Mouse (Mus musculus): ENCODE measurements at regions not wholly inside any gene's neighbourhood (a gene's known extent, or its start where the extent isn't known, plus 50 kb on each side); places are given as distances from the start of the nearest gene placed in this dataset.

DNA sequence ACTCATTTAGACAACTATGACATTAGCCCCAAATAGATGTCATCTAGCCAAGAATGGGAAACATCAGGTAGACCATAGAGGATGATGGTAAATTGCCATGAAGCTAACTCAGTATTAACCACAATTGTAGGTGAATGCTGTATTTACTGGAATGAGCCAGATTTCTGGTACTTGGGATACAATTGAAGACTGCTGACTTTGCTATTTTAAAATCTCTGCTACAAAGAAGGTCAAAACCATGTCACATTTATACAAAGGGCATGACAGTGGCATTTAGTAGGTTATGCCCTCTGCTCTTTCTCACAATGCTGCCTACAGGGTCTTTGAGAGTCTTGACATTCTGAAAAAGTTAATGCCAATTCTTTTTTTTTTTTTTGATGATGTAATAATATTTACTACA lies 178.8 kb upstream of the 4930583I09Rik start:
- no peak for DNase-seq (ENCODE audit: low spot score)

DNA sequence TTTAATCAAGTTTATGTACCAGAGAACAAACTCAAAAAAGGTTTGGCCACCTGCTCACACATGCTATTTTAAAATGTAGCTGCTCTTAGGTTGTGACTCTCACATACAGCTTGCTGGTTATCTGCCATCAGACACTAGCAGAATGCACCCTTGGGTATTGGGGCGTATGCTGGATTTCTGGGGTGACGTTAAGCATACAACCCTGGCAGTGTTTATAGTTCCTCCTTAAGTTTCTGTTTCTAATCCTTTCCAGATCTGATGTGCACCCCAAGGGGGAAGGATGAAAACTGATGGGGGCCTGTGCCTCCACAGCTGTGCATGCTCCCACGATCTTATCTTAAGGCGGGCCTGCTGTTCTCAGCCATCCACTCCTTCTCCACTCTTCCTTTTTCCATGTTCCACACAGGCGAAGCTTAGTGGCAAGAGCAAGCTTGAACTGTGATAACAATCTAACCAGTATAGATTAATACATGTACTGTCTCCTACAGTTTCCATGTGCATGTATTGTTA lies 164.8 kb upstream of the 4930583I09Rik start:
- DNase-seq (ENCODE audit: low spot score), result no peak

DNA sequence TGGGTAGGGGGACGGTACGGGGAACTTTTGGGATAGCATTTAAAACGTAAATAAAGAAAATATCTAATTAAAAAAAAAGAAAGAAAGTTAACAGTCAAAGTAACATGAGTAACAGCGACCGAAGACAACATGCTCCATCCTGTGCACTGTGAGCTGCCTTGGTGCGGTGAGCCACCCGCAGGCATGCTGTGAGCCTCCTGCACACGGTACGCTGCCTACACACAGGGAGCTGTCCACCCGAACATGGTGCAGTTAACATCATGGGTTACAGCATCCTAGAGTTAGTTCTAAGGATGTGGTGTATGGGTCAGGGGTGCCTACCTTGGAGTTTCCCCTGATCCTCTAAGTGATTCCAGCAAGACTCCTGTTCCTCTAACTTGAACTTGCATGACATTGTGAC lies 158.6 kb upstream of the 4930583I09Rik start:
- no peak for DNase-seq (ENCODE audit: low spot score)

DNA sequence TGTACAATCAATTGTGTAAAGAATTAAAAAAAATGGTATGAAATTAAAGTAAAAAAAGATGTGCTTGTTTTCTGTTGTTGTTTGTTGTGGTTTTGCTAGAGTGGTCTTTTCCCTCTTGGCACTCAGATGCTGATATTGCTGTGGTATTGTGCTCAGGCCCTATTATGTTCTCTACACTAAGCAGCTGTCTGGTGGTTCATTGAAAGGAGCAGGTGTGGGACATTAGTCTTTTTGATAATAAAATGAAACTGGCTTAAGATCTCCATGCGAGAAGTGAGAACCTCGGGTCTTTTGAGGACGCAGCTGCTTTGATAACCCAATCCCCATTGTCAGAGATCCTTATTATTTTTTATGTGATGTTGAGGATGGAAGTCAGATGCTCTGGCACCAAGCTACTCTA lies 155.4 kb upstream of the 4930583I09Rik start:
- no peak for DNase-seq (ENCODE audit: low spot score)

DNA sequence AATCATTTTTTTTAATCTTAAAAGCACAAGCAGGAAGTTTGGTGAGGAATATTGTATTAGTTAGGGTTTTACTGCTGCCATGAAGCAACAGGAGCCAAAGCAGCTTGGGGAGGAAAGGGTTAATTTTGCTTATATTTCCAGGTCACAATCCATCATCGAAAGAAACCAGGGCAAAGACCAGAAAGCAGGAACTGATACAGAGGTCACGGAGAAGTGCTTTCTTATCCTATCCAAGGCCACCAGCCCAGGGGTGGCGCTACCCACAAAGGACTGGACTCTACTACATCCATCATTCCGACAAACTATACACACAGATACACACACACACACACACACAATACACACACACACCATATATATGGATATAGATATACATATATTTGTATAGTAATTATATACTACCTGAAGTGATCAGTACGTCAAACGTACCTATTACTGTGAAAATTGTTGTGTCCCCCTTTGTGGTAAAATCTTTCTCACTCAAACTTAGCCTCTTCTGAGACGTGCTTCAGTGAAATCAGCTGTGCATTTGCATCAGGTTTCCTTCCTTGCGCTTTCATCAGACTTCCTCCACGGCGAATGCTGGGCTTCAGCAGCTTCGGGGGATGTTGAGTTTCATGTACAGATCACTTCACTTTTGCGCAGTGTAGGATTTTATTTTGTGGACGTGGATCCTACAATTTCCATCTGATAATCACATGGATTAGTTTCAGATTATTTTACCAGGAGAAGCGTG lies 148.6 kb upstream of the 4930583I09Rik start:
- no peak for DNase-seq (ENCODE audit: low spot score)

DNA sequence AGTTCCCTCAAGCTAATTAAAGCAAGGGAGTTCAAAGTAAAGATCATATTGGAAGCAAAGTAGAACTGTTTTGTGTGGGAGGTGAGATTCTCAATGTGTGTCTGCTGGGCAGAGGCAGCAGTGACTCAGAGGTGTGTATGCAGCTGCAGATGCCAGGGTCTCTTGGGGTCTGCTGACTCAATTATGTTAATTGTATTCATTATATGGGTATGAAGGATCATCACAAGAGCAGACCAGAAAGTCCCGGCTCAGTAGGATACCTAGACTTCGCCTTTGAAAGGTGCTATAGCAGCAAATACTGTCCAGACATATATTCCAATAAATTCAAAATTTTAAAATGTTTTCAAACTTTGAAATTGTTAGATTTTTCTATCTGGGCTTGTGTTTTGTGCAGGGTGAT lies 147.6 kb upstream of the 4930583I09Rik start:
- DNase-seq (ENCODE audit: low spot score), result no peak

DNA sequence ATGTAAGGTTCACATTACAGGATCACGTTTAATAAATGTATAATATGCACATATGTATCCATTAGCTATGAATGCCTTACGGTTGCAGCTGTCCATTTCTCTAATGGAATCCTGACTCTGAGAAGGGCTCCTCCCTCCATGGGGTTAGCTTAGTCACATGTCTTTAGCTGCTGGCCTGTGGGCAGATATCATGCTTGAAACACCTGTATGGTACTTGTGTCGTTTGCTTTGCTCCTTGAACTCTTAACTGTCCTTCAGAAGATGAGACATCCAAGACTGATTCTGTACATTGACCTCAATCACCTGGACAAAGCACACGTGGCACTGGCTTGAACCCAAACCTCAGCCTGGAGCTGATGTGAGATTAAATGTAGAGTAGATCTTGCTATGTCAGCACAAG lies 128.3 kb upstream of the 4930583I09Rik start:
- DNase-seq (ENCODE audit: low spot score), result no peak

DNA sequence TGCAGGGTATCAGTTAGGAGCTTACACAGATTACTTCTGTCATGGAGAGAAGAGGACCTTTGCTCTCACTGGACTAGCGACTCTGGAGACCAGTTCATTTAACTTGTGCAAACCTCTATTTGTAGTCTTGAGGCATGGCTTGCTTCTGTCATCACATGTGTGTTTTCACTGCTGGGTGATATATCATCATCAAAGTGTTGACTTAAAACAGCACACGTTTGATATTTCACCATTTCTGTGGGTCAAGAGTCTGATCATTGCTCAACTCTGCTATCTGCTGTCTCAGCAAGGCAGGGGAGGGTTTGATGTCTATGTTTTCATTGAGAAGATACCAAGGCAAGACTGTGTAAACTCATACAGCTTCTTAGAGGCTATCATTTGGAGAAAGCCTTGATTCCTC lies 126.0 kb upstream of the 4930583I09Rik start:
- no peak for DNase-seq (ENCODE audit: low spot score)

DNA sequence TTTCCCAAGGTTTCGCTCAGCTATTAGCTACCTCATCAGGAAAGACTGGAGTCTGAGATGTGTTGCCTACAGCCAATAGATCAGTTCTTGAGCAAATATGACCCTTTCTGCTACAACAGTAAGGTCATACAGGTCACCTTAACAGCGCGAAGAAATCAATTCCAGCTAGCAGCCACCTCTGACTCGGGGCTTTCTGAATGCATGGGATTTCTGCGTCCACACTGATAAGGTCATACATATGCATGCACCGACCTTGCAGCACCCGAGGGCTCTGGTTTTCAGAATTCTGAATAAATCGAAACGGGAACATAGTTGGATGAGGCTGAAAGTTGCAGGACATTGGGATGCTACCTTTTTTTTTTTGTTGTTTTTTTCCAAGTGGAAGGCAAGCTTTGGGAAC lies 121.6 kb upstream of the 4930583I09Rik start:
- no peak for DNase-seq (ENCODE audit: low spot score)

DNA sequence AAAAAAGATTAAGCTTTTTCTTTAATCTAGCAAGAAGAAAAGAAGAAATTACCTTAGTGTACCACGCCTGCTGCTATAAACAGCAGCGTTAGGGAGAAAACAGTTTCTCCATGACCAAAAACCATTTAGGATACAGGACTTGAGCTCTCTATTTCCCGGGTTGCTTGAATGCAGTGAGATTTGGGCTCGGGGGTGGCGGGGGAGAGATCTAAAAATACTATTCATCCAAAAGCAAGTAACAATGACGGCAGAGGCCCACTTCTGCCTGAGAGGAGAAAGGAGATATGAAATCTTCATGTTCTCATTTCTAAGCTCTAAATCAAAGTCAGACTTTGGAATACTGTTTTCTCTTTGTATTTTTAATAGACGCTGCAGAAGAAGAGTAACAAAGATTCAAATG lies 120.6 kb upstream of the 4930583I09Rik start:
- DNase-seq (ENCODE audit: low spot score), result no peak

DNA sequence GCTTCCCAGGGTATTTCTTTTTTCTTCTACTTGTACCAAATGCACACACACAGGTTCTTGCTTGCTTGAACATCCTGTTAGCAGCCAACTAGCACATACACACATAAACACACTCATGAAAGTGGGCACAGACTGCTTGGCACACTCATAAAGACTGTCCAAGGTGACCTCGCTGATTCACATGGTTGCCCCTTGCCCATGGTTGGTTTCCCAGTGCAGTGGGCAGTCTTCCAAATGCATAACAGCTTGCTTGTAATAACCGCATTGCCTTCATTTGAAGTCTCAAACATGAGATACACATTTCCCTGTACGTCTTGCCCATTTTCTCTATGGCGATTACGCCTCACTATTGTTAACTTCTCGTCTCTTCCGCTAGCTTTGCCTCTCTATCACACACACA lies 117.4 kb upstream of the 4930583I09Rik start:
- no peak for DNase-seq (ENCODE audit: low spot score)

DNA sequence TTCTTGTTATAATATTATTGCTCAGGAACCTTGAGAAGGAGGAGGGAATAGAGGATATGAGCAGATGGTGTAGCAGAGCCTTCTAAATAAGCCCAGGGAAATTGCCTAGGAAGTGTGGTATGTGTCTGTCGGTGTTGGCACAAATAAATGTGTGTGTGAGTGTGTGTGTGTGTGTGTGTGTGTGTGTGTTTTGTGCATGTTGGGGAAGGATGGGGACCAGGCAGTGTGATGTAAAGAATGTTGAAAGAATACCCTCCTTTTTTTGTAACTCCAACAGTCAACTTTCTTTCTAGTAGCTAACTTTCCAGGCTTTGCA lies 115.7 kb upstream of the 4930583I09Rik start:
- DNase-seq (ENCODE audit: low spot score), result no peak

DNA sequence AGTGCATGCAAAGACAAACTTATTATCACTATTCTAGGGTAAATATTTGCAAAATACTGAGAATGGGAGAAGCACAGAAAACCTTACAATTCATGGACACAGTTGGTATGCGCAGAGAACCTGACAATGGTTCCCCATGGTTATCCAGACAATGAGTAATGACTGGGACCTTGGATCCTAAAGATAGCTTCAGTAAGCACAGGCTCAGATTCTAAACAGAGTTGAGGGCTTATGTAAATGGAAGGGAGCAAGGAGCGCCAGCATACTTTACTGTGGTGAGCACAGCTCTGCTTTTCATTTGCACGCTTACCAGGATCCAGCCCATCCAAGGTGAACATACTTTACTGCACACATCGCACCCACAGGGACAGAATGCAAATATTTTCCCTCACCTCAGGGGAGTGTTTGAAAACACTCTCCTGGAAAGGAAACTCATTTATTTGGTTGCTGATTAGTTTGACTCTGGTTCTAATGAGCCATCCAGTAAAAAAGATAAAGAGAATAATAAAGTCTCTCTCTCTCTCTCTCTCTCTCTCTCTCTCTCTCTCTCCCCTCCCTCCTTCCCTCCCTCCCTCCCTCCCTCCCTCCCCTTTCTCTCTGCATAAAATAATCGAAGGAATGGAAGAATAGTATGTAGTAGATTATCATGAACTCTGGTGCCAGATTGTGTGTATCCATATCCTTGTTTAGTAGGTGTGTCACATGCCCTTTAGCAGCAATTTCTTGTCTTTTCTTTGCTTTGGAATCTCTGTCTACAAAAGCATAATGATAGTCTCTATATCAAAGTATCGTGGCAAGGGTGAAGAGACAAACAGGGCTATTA lies 115.1 kb upstream of the 4930583I09Rik start:
- DNase-seq (ENCODE audit: low spot score), result no peak

DNA sequence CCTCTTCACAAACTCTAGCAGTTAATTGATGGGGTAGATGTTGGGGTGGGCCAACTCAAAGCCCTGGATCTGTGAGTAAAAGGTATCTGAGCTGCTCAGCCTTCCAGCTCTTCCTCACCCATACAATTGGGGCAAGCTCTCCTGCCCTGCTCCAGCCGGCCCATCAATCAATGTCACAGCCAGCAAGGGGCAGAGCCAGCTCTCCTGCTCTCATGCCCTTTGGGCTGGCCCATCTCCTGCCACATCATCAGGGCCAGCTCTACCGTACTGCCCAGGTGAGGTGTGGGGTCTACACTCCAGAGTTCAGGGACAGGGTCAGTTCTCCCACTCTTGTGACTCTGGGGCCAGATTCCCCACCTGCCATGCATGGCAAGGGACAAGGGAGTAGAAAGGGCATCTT lies 107.3 kb upstream of the 4930583I09Rik start:
- DNase-seq (ENCODE audit: low spot score), result no peak

DNA sequence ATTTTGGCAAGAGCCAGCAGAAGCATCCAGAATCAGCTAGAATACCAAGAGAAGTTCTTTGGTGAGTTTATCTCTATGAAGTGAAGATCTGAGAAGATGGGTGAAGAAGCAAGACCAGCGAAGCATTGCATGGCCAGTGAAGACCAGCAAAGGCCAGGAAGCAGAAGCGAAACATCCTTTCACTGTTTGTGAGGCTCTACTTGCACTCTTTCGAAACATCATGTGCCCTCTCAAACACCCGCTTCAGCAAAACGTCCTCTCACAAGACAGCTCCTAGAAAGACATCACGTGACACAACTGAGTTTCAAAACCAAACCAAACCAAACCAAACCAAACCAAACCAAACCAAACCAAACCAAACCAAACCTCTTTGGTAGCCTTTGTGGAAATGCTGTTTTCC lies 105.7 kb upstream of the 4930583I09Rik start:
- DNase-seq (ENCODE audit: low spot score), result no peak

DNA sequence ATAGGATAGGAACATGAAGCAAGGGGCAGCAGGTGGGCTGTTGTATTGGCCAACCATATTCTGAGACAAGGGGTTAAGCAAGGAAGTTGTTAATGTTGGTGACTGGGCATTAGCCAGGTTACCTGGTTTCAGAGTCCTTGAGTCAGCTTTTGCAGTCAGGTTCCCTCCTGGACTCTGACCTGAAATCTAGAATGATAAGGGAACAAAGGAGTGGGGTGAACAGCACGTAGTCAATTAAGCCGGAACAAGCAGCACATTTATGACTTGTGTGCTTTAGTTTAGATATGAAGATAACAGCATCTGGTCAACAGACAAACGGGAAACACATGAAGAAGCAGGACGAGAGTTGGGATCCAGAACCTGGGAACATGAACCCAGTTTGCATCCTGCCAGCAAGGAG lies 99.8 kb upstream of the 4930583I09Rik start:
- no peak for DNase-seq (ENCODE audit: low spot score)

DNA sequence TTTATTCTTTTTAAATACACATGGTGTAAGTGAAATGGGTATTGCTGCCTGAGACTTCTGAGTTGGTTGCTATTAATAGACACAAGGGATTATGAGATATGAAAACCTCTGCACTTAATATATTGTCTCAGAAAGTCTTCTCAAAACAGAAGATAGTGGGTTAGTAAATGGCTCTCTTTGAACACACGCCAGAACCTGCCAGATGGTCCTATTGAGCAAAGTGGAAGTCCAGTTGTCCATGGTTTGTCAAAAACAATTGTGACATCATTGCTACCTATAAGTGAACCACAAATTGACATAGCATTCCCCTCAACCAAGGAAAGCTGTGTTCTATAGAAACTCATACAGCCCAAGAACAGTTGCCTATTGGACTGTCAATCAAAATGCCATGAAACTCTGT lies 98.5 kb upstream of the 4930583I09Rik start:
- no peak for DNase-seq (ENCODE audit: low spot score)

DNA sequence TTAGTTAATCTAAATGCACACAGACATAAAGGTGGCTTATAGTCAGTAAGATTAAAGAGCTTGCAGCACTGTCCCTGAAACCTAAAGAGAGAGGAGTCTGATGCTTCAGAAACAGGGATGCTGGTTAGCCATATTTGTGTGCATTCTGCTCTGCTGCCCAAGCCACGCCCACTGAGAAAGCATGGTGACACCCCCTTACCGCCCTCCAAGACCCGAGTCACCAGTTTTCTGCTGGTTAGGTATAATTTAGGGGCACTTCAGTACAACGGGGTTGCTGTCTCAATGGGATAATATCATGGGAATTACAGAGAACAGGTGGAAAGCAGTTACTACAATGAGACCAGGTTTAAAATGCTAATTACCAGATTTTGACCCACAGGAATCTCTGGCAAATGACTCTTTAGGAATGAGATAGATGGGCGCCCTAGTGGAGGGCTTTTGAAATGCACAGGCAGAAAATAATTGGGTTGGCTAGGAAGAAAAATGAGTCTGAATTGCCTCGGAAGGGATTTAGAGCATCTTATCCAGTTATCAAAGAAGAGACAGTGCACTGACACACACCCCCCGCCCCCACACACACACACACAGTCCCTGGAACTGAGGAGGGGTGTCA lies 95.1 kb upstream of the 4930583I09Rik start:
- no peak for DNase-seq (ENCODE audit: low spot score)

DNA sequence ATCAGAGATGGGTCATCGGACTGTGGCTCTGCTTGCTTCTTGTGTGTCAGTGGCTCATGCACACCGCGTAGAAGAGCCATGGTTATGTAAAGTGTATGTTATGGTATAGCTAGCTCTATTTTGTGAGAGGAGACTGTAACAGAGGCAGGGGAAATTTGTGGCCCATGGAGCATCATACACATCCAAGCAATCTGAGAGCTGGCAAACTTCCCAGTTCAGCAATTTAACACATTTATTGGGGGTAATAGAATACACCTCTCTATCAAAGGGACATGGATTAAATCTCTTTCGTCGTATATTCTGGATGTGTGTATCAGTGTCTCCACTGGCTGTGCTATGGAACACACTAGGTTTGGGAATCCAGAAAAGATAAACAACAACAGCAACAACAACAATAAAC lies 87.9 kb upstream of the 4930583I09Rik start:
- no peak for DNase-seq (ENCODE audit: low spot score)

DNA sequence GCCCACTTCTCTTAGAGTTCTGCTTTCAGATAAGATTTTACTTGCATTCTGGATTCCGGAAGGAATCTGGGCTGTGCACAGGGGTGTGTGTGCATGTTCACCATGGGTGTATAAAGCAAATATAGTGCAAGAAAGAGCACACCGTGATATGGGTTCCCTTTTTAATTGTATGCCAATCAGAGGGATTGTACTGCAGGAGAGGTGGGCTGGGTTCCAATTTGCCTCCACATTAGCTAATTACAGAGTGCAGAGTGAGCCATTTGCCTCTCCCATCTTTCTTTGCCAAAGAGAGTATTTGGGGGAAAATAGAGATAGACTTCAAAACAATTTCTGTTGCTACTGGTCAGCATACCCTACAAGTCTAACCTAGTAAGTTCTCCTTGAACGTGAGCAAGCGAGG lies 86.4 kb upstream of the 4930583I09Rik start:
- DNase-seq (ENCODE audit: low spot score), result no peak

DNA sequence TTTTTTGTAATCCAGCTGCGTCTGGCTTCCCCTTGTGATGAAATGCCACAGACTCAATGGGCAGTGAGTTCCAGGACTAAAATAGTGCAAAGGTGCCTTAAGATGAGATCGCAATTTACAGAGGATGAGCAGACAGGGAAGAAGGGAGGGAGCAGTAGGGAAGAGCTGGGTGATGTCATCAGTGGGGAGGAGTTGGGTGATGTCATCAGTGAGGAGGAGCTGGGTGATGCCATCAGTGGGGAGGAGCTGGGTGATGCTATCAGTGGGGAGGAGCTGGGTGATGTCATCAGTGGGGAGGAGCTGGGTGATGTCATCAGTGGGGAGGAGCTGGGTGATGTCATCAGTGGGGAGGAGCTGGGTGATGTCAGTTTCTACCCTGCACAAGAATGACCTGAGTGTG lies 84.4 kb upstream of the 4930583I09Rik start:
- DNase-seq (ENCODE audit: low spot score), result no peak

DNA sequence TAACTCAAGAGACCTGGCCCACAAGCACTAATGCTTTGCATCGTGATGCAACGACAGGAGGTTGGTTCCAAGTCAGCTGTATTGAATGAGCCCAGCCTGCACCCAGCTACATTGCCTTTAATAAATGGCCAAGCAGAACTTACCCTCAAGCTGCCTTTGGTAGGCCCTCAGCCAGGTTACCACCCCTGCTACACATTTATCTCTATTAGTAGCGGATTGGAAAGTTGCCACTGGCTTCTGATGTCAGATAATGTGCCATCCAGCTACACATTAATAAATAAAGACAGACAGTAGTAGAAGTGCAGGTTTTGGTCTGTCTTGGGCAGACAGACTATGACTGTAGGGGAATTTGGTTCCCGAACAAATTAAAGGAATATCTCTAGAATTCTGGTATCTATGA lies 82.0 kb upstream of the 4930583I09Rik start:
- no peak for DNase-seq (ENCODE audit: low spot score)

DNA sequence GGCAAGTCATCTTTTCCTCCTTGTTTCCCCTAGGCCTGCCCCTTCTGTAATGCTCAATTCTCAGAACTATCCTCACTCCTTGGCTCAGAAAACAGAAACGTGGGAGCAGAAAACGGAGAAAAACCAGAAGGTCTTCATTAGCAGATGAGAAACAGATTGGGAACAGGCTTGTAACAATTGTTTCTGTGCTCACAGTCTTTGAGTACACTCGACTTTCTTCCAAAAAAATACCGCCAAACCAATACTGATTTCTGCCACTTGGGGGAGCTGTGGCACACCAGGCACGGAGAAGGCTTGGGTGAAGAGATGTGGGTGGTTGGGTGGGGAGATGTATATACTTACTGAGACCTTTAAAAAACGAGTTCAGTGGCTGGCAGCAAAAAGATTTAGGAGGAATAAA lies 80.8 kb upstream of the 4930583I09Rik start:
- no peak for DNase-seq (ENCODE audit: low spot score)

Data from urinary bladder, postnatal 10 days (tissue).